Mouse (Mus musculus) brain, embryonic 14.5 days (tissue): Measurements from ENCODE around the gene Kcnip2.

Experiments used
- CTCF ChIP-seq: fragments of 200-500 bp; IDR thresholded peaks from 2 replicates; pipeline ENCODE4 v1.5.1; 2012; ENCODE audit warnings: inconsistent platforms, mild to moderate bottlenecking, moderate library complexity, borderline replicate concordance; ENCODE audit not compliant: insufficient read depth, insufficient read length; ENCODE audit errors: extremely low read depth
- POLR2A ChIP-seq: fragments of 200-500 bp; IDR thresholded peaks from 2 replicates; pipeline ENCODE4 v1.6.1; 2012; ENCODE audit warnings: mild to moderate bottlenecking, inconsistent platforms, borderline replicate concordance; ENCODE audit not compliant: poor library complexity, insufficient read depth, insufficient read length, severe bottlenecking; ENCODE audit errors: extremely low read depth

GRCm38 (mm10) chr19:45783181-45783932, 32.5 kb downstream of the Kcnip2 start, which contains the start of gene Mgea5:
- no peak for TF ChIP-seq CTCF
- TF ChIP-seq POLR2A: peak; percentile 87
